Mouse (Mus musculus) neural tube, embryonic 11.5 days (tissue): ENCODE results near the gene Acyp1. TPM values are rescaled to one million over a fixed set of nuclear protein-coding genes. Genes with fewer than 3 reads are reported as not detected.

Source experiments
- ATAC-seq: fragments of 200-750 bp; cut with Nextera tagmentation; 2 replicates; pipeline ENCODE4 v1.8.0; 2017; ENCODE audit warnings: moderate number of reproducible peaks, mild to moderate bottlenecking, moderate TSS enrichment, moderate library complexity; ENCODE audit not compliant: insufficient read depth, low FRiP score, low TSS enrichment
- DNase-seq: peaks from one replicate; pipeline ENCODE4 v3.0.0-alpha.2; 2015; ENCODE audit warnings: low spot score
- H3K27ac ChIP-seq: fragments of 300-500 bp; sonication (generic); 2 replicates; pipeline ENCODE4 v1.5.1; 2014; ENCODE audit warnings: low read depth, mild to moderate bottlenecking, low read length
- H3K27me3 ChIP-seq: fragments of 300-500 bp; sonication (generic); 2 replicates; pipeline ENCODE4 v1.6.1; 2014; ENCODE audit warnings: mild to moderate bottlenecking, low read length, mixed read lengths; ENCODE audit not compliant: control insufficient read depth, insufficient read depth
- H3K36me3 ChIP-seq: fragments of 300-500 bp; sonication (generic); 2 replicates; pipeline ENCODE4 v1.6.1; 2014; ENCODE audit warnings: mild to moderate bottlenecking, low read length, moderate library complexity, mixed read lengths; ENCODE audit not compliant: control insufficient read depth, insufficient read depth
- H3K4me1 ChIP-seq: fragments of 300-500 bp; sonication (generic); 2 replicates; pipeline ENCODE4 v1.6.1; 2014; ENCODE audit warnings: low read length, mixed read lengths; ENCODE audit not compliant: control insufficient read depth, insufficient read depth
- H3K4me2 ChIP-seq: fragments of 300-500 bp; sonication (generic); 2 replicates; pipeline ENCODE4 v1.6.1; 2014; ENCODE audit warnings: low read depth, mild to moderate bottlenecking, moderate library complexity
- H3K4me3 ChIP-seq: fragments of 300-500 bp; sonication (generic); 2 replicates; pipeline ENCODE4 v1.5.1; 2014; ENCODE audit warnings: low read depth, low read length
- H3K9ac ChIP-seq: fragments of 300-500 bp; sonication (generic); 2 replicates; pipeline ENCODE4 v1.6.1; 2014; ENCODE audit warnings: mild to moderate bottlenecking, low read length
- H3K9me3 ChIP-seq: fragments of 300-500 bp; sonication (generic); 2 replicates; pipeline ENCODE4 v1.6.1; 2016; ENCODE audit warnings: low read length; ENCODE audit not compliant: control insufficient read depth
- WGBS: fragments of 180-500 bp; shearing (Covaris S2); extraction: QIAGEN DNeasy Blood & Tissue Kit; methylation state at CpG from one replicate; pipeline ENCODE4 v1.1.7; 2014; 5-methylcytosine and 5-hydroxymethylcytosine counted together
- polyA plus RNA-seq: library from polyadenylated mRNA; unstranded; fragments of >200 nt; fragmentation: Nextera tagmentation; extraction: Ambion mirVana; gene quantifications from 2 replicates; pipeline ENCODE4 v1.2.1, GENCODE M21; 2014

Gene Acyp1
- polyA plus RNA-seq, 1 experiment from 2014 or later, result 57.1 TPM

GRCm38 (mm10) chr12:85264940-85265339 lies 23.3 kb downstream of the Acyp1 start:
- H3K27ac ChIP-seq, result no peak overlapping the region
- no peaks in the 10 kb centered on the region for H3K9me3 ChIP-seq
- no peaks in the 10 kb centered on the region for H3K36me3 ChIP-seq
- DNase-seq, result no peak
- no peak overlapping the region for H3K4me3 ChIP-seq
- no peak for ATAC-seq
- H3K4me1 ChIP-seq, result peaks cover 2% of the 10 kb centered on the region; the same call in 1 of the 2 replicates
- WGBS, result 57% methylated on average over 7 of the region's 7 CpGs
- no peak overlapping the region for H3K9ac ChIP-seq
- no peaks in the 10 kb centered on the region for H3K27me3 ChIP-seq
- H3K4me2 ChIP-seq, result no peak overlapping the region

DNA sequence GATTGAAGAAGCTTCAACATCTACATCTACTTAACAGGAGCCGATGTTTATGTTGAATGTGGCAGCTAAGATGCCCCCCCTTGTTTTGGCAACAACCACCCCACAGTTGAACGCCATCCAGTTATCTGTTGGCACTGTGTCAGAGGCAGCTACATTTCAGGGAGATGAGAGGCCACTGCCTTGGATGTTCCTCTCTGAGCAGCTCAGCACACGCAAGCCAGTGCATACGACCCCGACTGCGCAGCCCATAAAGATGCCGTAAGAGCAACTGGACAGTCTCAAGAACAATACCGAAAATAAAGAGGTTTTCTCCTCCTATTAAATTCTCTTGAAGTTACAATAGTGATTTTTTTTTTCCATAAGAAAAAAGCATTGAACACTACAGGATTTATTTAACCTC lies 23.7 kb downstream of the Acyp1 start:
- Histone ChIP-seq H3K27me3 (no peaks in the 10 kb centered on the region), H3K4me1 (peaks cover 2% of the 10 kb centered on the region; the same call in 1 of the 2 replicates), H3K27ac (no peak overlapping the region), H3K9me3 (no peaks in the 10 kb centered on the region), H3K4me3 (no peak overlapping the region), H3K9ac (no peak overlapping the region), H3K4me2 (no peak overlapping the region), H3K36me3 (no peaks in the 10 kb centered on the region)
- DNase-seq (no peak), ATAC-seq (no peak)
- WGBS, result 75% methylated on average over 8 of the region's 8 CpGs

DNA sequence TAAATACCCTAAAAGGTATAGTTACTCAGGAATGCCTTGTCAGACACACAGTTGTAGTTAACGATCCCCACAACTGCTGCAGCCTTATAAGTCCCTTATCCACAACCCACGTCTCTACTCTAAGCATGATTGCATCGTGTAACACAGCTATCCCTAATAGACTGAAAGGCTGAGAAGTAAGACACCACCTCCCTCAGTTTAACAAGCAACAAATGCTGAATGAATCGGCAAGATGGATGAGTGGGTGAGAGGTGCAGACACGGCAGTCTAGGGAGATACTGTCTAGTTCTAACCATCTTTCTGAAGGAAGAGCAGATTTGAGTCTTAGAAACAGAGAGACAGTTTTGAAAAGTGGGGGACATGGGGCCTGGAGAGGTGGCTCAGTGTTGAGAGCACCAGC lies 25.0 kb downstream of the Acyp1 start:
- Histone ChIP-seq H3K4me3 (no peak overlapping the region), H3K27ac (no peak overlapping the region), H3K4me2 (no peak overlapping the region), H3K9me3 (no peaks in the 10 kb centered on the region), H3K36me3 (no peaks in the 10 kb centered on the region), H3K27me3 (no peaks in the 10 kb centered on the region), H3K9ac (no peak overlapping the region), H3K4me1 (peaks cover 2% of the 10 kb centered on the region; the same call in 1 of the 2 replicates)
- DNase-seq (no peak), ATAC-seq (no peak)
- 72% methylated on average over 5 of the region's 5 CpGs for whole genome bisulfite sequencing

DNA sequence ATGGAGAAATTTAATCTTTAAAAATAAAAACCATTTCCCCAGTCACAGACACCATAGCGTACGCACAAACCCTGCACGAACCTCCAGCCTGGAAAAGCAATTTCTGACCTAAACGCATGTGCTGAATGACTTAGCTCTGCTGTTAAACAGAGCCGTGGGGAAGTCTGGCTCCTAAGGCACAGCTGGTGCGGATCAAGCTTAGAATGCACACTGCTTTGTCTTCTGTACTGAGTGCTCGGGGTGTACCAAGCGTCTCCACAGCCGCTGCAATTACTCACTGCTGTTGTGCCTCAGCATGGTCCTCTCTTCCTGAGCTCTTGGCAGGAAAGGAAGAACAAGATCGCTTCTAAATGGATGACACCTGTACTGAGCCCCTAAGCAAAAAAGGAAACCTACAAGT lies 25.7 kb downstream of the Acyp1 start:
- ATAC-seq (no peak), DNase-seq (peak; percentile 67)
- Histone ChIP-seq H3K4me1 (peaks cover 2% of the 10 kb centered on the region; the same call in 1 of the 2 replicates), H3K27ac (no peak overlapping the region), H3K4me3 (no peak overlapping the region), H3K9me3 (no peaks in the 10 kb centered on the region), H3K27me3 (no peaks in the 10 kb centered on the region), H3K9ac (no peak overlapping the region), H3K36me3 (no peaks in the 10 kb centered on the region), H3K4me2 (no peak overlapping the region)
- WGBS, result 43% methylated on average over 10 of the region's 10 CpGs

DNA sequence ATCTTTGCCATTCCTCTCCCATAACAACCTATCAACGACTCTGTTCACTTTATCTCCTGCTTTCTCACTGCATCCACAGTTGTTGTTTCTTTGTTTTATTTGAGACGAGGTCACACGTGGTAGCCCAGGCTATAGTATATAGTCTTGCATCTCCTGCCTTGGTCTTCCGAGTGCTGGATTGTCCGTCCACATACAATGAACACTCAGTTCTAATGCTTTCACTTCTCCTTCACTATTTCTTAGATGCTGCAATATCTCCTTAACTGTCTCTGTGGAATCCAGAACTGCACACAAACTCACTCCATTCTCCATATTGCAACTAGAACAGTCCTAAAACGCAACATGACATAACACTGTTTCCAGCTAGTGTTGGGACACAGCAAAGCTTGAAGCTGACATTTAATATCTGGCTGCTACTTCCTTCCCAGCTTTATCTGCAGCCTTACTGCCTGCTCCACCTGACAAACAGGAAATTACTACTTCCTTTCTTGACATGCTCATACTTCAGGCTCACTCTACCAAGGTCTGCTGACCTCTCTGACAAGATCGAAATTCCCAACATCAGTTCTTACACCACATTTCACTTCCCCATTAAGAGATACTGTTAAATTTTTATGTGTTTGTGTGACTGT lies 31.1 kb downstream of the Acyp1 start:
- Histone ChIP-seq H3K4me3 (no peak overlapping the region), H3K27me3 (no peaks in the 10 kb centered on the region), H3K4me2 (no peak overlapping the region), H3K36me3 (no peaks in the 10 kb centered on the region), H3K4me1 (no peaks in the 10 kb centered on the region), H3K9me3 (no peaks in the 10 kb centered on the region), H3K27ac (no peak overlapping the region), H3K9ac (no peak overlapping the region)
- no peak for DNase-seq
- 84% methylated on average over 7 of the region's 7 CpGs for WGBS
- ATAC-seq, result no peak

DNA sequence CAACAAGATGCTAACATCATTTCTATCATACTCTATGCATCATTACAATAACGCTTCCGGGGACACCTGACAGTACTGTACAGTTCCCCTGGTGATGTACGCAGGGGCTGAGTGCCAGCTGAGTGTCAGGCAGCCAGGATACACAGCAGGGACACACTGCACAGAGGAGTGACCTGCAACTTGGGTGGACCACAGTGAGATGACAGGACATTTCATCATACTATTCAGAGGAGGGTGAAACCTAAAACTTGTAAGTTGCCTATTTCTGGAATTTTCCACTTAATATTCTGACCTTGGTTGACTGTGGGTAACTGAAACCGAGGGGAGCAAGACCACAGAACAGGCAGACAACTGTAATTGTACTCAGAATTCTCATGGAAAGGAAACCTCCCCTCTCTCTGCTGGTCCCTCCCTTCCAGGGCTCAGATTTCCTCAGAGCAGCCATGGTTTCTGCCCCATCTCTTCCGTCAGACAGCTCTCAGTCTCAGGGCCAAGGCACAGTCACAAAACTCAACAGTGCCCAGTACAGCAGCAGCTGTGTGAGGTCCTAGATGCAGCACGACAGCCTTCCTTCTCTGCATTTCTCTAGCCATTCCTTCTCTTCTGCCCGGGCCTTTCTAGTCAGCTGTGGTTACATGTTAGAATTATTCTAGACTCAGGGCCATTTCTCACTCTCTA lies 32.0 kb downstream of the Acyp1 start:
- DNase-seq, result no peak
- Histone ChIP-seq H3K27me3 (no peaks in the 10 kb centered on the region), H3K9me3 (no peaks in the 10 kb centered on the region), H3K27ac (no peak overlapping the region), H3K4me2 (no peak overlapping the region), H3K36me3 (no peaks in the 10 kb centered on the region), H3K4me3 (no peak overlapping the region), H3K9ac (no peak overlapping the region), H3K4me1 (no peaks in the 10 kb centered on the region)
- no peak for ATAC-seq
- WGBS, result 61% methylated on average over 7 of the region's 7 CpGs

- WGBS, result 81% methylated on average over 3 of the region's 3 CpGs
- no peak for DNase-seq
Observed at GRCm38 (mm10) chr12:85252083-85252482, 36.2 kb downstream of the Acyp1 start.

DNA sequence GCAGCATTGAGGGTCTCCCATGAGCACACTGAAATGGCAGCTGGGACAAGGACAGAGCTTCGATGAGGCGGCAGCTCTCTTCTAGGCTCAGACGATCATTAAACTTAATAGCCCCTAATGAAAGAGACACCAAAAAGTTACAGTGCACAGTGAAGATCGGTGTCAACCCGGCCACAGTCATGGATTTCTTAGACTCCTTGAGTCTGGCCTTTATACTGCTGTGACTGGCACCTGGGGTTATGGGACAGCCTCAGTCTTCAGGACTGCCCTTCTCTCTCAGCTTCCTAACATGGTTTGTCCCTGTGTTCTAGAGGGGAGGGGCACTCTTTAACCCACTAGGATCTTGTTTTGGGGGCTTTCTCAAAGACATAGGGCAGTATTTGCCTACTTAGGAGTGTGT lies 50.7 kb downstream of the Acyp1 start:
- Histone ChIP-seq H3K4me1 (no peaks in the 10 kb centered on the region), H3K27ac (no peak overlapping the region), H3K4me3 (no peak overlapping the region), H3K9ac (no peak overlapping the region), H3K9me3 (no peaks in the 10 kb centered on the region), H3K36me3 (no peaks in the 10 kb centered on the region), H3K27me3 (no peaks in the 10 kb centered on the region), H3K4me2 (no peak overlapping the region)
- DNase-seq, result no peak
- 45% methylated on average over 5 of the region's 5 CpGs for WGBS
- no peak for ATAC-seq

More at GRCm38 (mm10) chr12:85252083-85252482, 36.2 kb downstream of the Acyp1 start:
- Histone ChIP-seq H3K27me3 (no peaks in the 10 kb centered on the region), H3K4me2 (no peak overlapping the region), H3K27ac (no peak overlapping the region), H3K4me1 (no peaks in the 10 kb centered on the region), H3K36me3 (no peaks in the 10 kb centered on the region), H3K9ac (no peak overlapping the region), H3K9me3 (no peaks in the 10 kb centered on the region), H3K4me3 (no peak overlapping the region)
- no peak for ATAC-seq
